Mouse (Mus musculus): ENCODE measurements around the gene Hoxc5. TPM values are rescaled to one million over a fixed set of nuclear protein-coding genes. Genes with fewer than 3 reads are reported as not detected.

Hoxc5 gene
- polyA plus RNA-seq, 1 experiment from 2014 or later, result 5.1 TPM

DNA sequence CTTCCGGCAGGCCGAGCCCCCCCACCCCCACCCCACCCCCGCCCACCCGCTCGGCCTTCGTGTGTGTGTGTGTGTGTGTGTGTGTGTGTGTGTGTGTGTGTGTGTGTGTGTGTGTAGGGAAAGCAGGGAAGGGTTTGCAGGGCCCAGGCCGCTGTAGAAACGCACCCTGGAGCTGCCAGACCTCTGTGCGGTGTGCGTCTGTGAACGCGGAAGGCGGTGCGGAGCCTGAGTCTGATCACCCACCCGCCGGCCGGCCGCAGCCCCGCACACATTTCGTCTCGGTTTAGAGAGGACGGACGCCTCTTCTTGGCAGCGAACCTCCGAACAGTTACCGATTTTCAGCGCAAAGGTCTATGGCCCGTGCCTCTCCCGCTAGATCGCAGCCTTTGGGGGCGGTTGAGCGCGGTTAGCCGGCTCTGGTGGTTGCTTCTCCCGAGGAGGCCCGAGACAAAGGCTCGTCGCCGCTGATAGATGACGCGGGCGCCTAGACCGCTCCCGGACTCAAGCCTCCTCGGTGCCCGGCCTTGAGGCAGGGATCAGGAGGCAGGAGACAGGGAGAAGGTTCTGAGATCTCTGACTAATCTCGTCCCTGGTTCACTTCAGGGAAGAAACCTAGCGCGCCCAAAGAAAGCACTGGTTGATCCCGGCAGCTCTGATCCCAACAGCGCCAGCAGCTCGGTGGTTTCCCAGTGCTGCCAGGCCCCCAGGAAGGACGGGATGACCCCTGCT is 24.3 kb upstream of the Hoxc5 start:
- H3K9me3 ChIP-seq (ENCODE audit: control insufficient read depth, low read length), result no peaks in the 10 kb centered on the region
- ATAC-seq (ENCODE audit: low FRiP score, low TSS enrichment), result peak; percentile 43; the same call in 1 of the 2 replicates
- H3K27me3 ChIP-seq (ENCODE audit: control insufficient read depth, insufficient read depth, low read length), result peaks cover 99% of the 10 kb centered on the region
- peak overlapping the region; percentile 48 for H3K4me2 ChIP-seq (replicated peaks; ENCODE audit: low read depth, low read length)
- H3K36me3 ChIP-seq (ENCODE audit: control insufficient read depth, insufficient read depth, low read length), result no peaks in the 10 kb centered on the region
- WGBS, result 1% methylated on average over 53 of the region's 53 CpGs
- peak overlapping the region; percentile 54; the same call in 1 of the 2 replicates for H3K9ac ChIP-seq (ENCODE audit: low read depth, low read length)
- peak overlapping the region; percentile 37 for H3K4me3 ChIP-seq (ENCODE audit: low read length)
- no peak overlapping the region for H3K27ac ChIP-seq (ENCODE audit: low read depth, low read length)
- H3K4me1 ChIP-seq (ENCODE audit: control insufficient read depth, insufficient read depth, low read length), result peaks cover 3% of the 10 kb centered on the region; the same call in 1 of the 2 replicates

DNA sequence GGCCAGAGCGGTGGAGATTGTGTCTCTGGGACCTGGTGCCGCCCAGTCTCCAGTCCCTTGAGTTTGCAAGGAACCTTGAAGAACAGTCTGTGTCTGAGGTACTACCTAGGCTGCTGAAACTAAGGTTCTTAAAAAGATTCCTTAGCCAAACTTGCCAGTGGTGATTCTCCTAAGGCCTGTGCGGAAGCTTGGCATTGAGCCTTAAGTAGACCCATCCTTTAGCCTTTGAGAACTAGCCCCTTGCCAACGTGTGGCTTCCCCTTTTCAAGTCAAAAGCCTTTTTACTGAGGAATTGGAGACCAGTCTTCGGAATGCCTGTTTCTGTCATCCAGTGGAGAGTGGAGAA is 23.8 kb upstream of the Hoxc5 start:
- H3K4me3 ChIP-seq (ENCODE audit: low read length), result peak overlapping the region; percentile 37

DNA sequence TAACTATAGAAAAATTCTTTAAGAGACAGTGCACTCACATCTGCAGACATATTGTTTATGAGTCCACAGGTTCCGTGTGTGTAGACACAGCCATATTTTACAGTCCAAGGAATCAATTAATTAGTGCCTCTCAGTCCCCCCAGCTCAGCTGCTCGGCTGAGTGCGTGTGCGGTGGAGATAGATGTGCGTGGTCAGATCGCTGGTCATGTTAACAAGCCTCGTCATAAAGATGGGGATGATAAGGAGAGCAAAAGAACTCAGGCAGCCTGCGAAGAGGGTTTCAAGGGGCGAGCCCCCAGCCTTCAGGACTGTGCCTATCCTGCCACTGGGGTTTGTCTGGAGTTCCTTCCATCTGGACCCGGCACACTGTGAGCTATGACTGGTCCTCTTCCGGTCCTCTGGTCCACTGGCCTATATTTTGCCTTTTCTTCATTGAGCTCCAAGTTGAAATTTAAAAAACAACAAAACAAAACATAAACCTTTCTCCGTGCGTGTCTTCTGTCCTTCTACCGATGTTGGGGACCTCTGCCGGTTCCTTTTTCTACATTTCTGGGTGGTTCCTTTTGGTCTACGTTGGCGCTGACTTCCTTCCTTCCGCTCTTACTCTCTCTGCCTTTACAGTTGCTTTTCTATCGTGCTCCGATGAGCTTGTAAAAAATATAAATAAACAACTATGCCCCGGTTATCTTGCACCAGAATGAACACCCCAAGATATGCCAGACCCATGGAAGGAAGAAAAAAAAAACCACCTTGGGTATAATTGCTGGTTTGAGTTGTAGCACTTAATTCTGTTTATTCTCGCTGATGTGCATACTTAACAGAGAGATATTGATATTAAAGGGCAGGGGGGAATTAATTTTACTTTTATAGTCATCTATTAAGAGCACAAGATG is 21.8 kb upstream of the Hoxc5 start:
- H3K27ac ChIP-seq (ENCODE audit: low read depth, low read length), result no peak overlapping the region
- H3K27me3 ChIP-seq (ENCODE audit: control insufficient read depth, insufficient read depth, low read length), result peaks cover 96% of the 10 kb centered on the region
- H3K9me3 ChIP-seq (ENCODE audit: control insufficient read depth, low read length), result no peaks in the 10 kb centered on the region
- H3K4me1 ChIP-seq (ENCODE audit: control insufficient read depth, insufficient read depth, low read length), result no peaks in the 10 kb centered on the region
- no peak overlapping the region for H3K4me3 ChIP-seq (ENCODE audit: low read length)
- no peak overlapping the region for H3K4me2 ChIP-seq (replicated peaks; ENCODE audit: low read depth, low read length)
- H3K36me3 ChIP-seq (ENCODE audit: control insufficient read depth, insufficient read depth, low read length), result no peaks in the 10 kb centered on the region
- 9% methylated on average over 22 of the region's 22 CpGs for WGBS
- H3K9ac ChIP-seq (ENCODE audit: low read depth, low read length), result no peak overlapping the region
- no peak for ATAC-seq (ENCODE audit: low FRiP score, low TSS enrichment)

More for the DNA sequence above, 23.8 kb upstream of the Hoxc5 start:
- H3K4me1 ChIP-seq (ENCODE audit: control insufficient read depth, insufficient read depth, low read length), result peaks cover 3% of the 10 kb centered on the region; the same call in 1 of the 2 replicates
- 11% methylated on average over 5 of the region's 5 CpGs for WGBS
- H3K27me3 ChIP-seq (ENCODE audit: control insufficient read depth, insufficient read depth, low read length), result peaks cover 99% of the 10 kb centered on the region
- ATAC-seq (ENCODE audit: low FRiP score, low TSS enrichment), result peak; percentile 69; the same call in 1 of the 2 replicates
- peak overlapping the region; percentile 48 for H3K4me2 ChIP-seq (replicated peaks; ENCODE audit: low read depth, low read length)
- no peak overlapping the region for H3K9ac ChIP-seq (ENCODE audit: low read depth, low read length)
- no peak overlapping the region for H3K27ac ChIP-seq (ENCODE audit: low read depth, low read length)
- H3K9me3 ChIP-seq (ENCODE audit: control insufficient read depth, low read length), result no peaks in the 10 kb centered on the region
- H3K36me3 ChIP-seq (ENCODE audit: control insufficient read depth, insufficient read depth, low read length), result no peaks in the 10 kb centered on the region

DNA sequence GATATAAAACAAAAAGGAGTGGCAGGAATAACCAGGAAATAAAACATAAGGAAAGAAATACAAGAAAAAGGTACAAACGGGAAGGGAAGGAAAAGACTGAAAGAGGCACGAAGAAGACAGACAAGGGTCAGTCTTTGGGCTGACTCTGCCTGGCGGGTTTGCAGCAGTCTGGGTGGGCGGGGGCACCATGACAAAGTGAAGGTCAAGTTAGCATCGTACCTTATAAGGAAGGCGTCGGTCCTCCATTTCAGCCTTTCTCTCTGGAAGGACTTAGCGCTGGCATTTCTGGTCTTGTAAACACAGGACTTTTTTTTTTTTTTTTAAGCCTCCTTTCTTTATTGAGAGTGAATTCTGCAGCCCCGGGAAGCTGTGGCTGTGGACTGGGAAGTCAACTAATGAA is 20.0 kb upstream of the Hoxc5 start:
- H3K4me3 ChIP-seq (ENCODE audit: low read length), result no peak overlapping the region
- H3K4me2 ChIP-seq (replicated peaks; ENCODE audit: low read depth, low read length), result no peak overlapping the region
- H3K36me3 ChIP-seq (ENCODE audit: control insufficient read depth, insufficient read depth, low read length), result no peaks in the 10 kb centered on the region
- H3K9ac ChIP-seq (ENCODE audit: low read depth, low read length), result no peak overlapping the region
- ATAC-seq (ENCODE audit: low FRiP score, low TSS enrichment), result no peak
- 5% methylated on average over 9 of the region's 9 CpGs for WGBS
- H3K27ac ChIP-seq (ENCODE audit: low read depth, low read length), result no peak overlapping the region
- H3K9me3 ChIP-seq (ENCODE audit: control insufficient read depth, low read length), result no peaks in the 10 kb centered on the region
- H3K4me1 ChIP-seq (ENCODE audit: control insufficient read depth, insufficient read depth, low read length), result no peaks in the 10 kb centered on the region
- peaks cover 90% of the 10 kb centered on the region for H3K27me3 ChIP-seq (ENCODE audit: control insufficient read depth, insufficient read depth, low read length)

DNA sequence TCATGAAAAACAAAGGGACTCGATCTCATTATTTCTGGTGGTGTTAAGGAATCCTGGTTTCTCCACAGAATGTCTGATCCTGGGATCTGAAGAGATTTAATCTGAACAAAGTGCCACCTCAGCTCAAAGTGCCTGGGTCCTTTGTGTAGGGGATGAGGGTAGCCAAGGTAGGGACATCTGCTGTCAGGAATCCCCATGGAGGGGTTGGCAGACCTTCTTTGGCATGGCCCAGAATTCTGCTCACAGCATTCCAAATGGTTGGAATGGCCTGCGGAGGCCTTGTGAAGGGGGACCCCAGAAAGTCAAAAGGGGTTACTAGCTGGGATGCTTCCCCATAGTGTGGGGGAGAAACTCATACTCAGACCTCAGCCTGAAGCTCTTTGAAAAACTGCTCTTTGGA is 18.4 kb upstream of the Hoxc5 start:
- peaks cover 4% of the 10 kb centered on the region; the same call in 1 of the 2 replicates for H3K4me1 ChIP-seq (ENCODE audit: control insufficient read depth, insufficient read depth, low read length)
- ATAC-seq (ENCODE audit: low FRiP score, low TSS enrichment), result no peak
- H3K4me2 ChIP-seq (replicated peaks; ENCODE audit: low read depth, low read length), result no peak overlapping the region
- no peaks in the 10 kb centered on the region for H3K9me3 ChIP-seq (ENCODE audit: control insufficient read depth, low read length)
- WGBS, result 11% methylated on average over 2 of the region's 2 CpGs
- H3K27me3 ChIP-seq (ENCODE audit: control insufficient read depth, insufficient read depth, low read length), result peaks cover 85% of the 10 kb centered on the region
- H3K9ac ChIP-seq (ENCODE audit: low read depth, low read length), result no peak overlapping the region
- no peaks in the 10 kb centered on the region for H3K36me3 ChIP-seq (ENCODE audit: control insufficient read depth, insufficient read depth, low read length)
- no peak overlapping the region for H3K4me3 ChIP-seq (ENCODE audit: low read length)
- no peak overlapping the region for H3K27ac ChIP-seq (ENCODE audit: low read depth, low read length)

DNA sequence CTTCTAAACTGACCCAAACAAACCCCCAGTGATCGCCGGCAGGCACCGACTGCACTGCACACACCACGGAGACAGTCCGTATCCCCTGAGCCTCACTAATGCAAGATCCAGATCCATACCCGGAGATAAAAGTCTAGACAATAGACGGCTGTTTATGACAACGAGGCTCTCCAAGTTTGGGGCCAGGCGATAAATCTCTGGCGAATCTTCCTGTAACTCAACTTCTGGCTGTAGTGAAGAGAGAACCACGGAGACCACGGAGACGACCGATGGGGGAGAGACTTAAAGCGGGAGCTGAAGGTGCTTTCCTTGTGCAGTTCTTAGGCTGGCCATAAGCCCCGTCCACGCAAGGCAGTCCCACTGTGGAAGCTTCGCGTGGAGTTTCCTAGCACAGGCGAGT is 17.5 kb upstream of the Hoxc5 start:
- H3K27me3 ChIP-seq (ENCODE audit: control insufficient read depth, insufficient read depth, low read length), result peaks cover 83% of the 10 kb centered on the region

DNA sequence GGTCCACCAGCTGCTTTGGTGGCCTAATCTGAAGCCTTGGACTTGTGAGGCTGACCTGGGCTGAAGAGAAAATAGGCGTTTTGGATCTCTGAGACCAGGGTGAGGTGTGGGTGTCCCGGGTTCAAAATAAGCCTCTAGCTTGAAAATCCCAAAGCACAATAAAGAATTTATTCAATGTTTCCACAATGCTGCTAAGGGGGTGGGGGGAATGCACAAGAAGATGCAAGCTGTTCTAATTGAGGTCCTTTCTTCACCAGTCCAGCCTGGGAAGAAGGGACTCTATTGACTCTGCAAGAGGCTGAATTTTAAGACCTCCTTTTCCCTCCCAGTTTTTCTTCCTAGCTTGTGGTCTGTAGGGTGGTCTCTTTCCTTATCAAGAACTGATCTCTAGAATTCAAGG is 16.4 kb upstream of the Hoxc5 start:
- peaks cover 5% of the 10 kb centered on the region; the same call in 1 of the 2 replicates for H3K4me1 ChIP-seq (ENCODE audit: control insufficient read depth, insufficient read depth, low read length)
- no peaks in the 10 kb centered on the region for H3K36me3 ChIP-seq (ENCODE audit: control insufficient read depth, insufficient read depth, low read length)
- H3K27ac ChIP-seq (ENCODE audit: low read depth, low read length), result no peak overlapping the region
- 31% methylated on average over 2 of the region's 2 CpGs for WGBS
- H3K9me3 ChIP-seq (ENCODE audit: control insufficient read depth, low read length), result no peaks in the 10 kb centered on the region
- H3K4me3 ChIP-seq (ENCODE audit: low read length), result no peak overlapping the region
- ATAC-seq (ENCODE audit: low FRiP score, low TSS enrichment), result no peak
- no peak overlapping the region for H3K9ac ChIP-seq (ENCODE audit: low read depth, low read length)
- H3K4me2 ChIP-seq (replicated peaks; ENCODE audit: low read depth, low read length), result no peak overlapping the region
- H3K27me3 ChIP-seq (ENCODE audit: control insufficient read depth, insufficient read depth, low read length), result peaks cover 71% of the 10 kb centered on the region

More for the DNA sequence above, 17.5 kb upstream of the Hoxc5 start:
- peaks cover 5% of the 10 kb centered on the region; the same call in 1 of the 2 replicates for H3K4me1 ChIP-seq (ENCODE audit: control insufficient read depth, insufficient read depth, low read length)
- no peak for ATAC-seq (ENCODE audit: low FRiP score, low TSS enrichment)
- H3K27ac ChIP-seq (ENCODE audit: low read depth, low read length), result no peak overlapping the region
- H3K9me3 ChIP-seq (ENCODE audit: control insufficient read depth, low read length), result no peaks in the 10 kb centered on the region
- no peak overlapping the region for H3K9ac ChIP-seq (ENCODE audit: low read depth, low read length)
- WGBS, result 3% methylated on average over 20 of the region's 20 CpGs
- H3K36me3 ChIP-seq (ENCODE audit: control insufficient read depth, insufficient read depth, low read length), result no peaks in the 10 kb centered on the region
- H3K4me3 ChIP-seq (ENCODE audit: low read length), result no peak overlapping the region
- 0 out of 2 replicates have a peak overlapping the region, but pooled peaks have one; percentile 2 for H3K4me2 ChIP-seq (replicated peaks; ENCODE audit: low read depth, low read length)

DNA sequence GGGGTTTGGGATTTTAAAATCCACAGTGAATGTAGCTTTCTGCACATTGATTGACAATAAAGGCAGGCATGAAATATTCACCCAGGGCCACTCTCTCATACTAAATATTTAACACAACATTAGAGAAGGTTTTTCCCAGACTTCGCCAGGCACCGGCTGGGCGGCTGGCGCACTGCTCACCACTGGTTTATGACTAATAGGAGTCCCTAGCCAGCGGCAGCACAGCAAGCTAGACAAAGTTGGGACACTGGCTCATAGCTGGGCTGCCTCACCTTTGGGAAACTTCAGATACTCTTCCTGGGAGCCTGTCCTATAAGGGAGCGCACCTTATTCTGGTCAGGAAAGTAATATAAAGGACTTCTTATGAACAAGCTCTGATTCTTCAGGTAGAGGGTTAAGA is 13.7 kb upstream of the Hoxc5 start:
- Histone ChIP-seq H3K36me3 (ENCODE audit: control insufficient read depth, insufficient read depth, low read length) (no peaks in the 10 kb centered on the region), H3K27ac (ENCODE audit: low read depth, low read length) (no peak overlapping the region), H3K9ac (ENCODE audit: low read depth, low read length) (0 out of 2 replicates have a peak overlapping the region, but pooled peaks have one; percentile 7), H3K4me2 (replicated peaks; ENCODE audit: low read depth, low read length) (peak overlapping the region; percentile 63), H3K27me3 (ENCODE audit: control insufficient read depth, insufficient read depth, low read length) (peaks cover 45% of the 10 kb centered on the region), H3K4me3 (ENCODE audit: low read length) (no peak overlapping the region), H3K9me3 (ENCODE audit: control insufficient read depth, low read length) (no peaks in the 10 kb centered on the region), H3K4me1 (ENCODE audit: control insufficient read depth, insufficient read depth, low read length) (peaks cover 20% of the 10 kb centered on the region)
- 30% methylated on average over 6 of the region's 6 CpGs for WGBS
- no peak for ATAC-seq (ENCODE audit: low FRiP score, low TSS enrichment)
